In the genomic region with DNA sequence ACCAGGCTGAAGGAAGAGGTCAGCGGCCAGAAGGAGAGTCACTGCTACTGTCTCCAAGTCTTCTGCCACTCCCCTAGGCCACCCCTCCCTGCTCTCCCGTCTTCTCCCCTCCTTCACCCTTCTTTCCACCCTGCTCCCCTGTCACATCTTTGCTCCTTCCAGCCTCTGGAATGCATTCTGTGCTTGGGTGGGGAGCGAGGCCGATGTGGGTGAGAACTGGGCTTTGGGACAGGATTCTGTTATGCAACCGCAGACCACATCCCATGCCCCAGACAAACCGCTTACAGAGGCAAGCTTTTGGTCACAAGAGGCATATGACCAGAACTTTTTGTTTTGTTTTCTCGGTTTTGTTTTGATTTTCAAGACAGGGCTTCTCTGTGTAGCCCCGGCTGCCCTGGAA, we compare ENCODE assay signal across 12 mouse cellular contexts. TPM values are rescaled to one million over a fixed set of nuclear protein-coding genes. Genes with fewer than 3 reads are reported as not detected.
DNase-seq lines count a peak whose midpoint lies in the region; ATAC-seq and TF ChIP-seq lines count a peak whose summit lies in the region.
"Had no signal": no experiment of that assay in that cellular context is flagged by ENCODE, and none has a peak within 500 bp of the region (broad histone marks: within the 10 kb centered on the region; RNA-seq: fewer than 3 reads in every experiment).

No protein-coding gene starts in this region.

- DNase-seq in thymus, adult 2 months, result no peak
- no peak for DNase-seq in thymus, postnatal 25 days
- DNase-seq in gastrocnemius, postnatal 14 days, result peak; percentile 38
- DNase-seq in lung, postnatal 36 days, result peak; percentile 53
- DNase-seq in B cell, adult 2 months, result no peak
- no peak for DNase-seq in left cerebral cortex, adult 8-10 months (ENCODE audit: low spot score in 2 of 2)
- DNase-seq: layer of hippocampus, adult 9-11 months; liver had no signal

- WGBS in thymus, adult 2 months, result 4% methylated on average over 8 of the region's 8 CpGs
- 85% methylated on average over 8 of the region's 8 CpGs for WGBS in midbrain, embryonic 13.5 days

- peak overlapping the region; percentile 95 for H3K27ac ChIP-seq in thymus, adult 2 months (ENCODE audit: control insufficient read depth, insufficient read depth, low read length)
- H3K27ac ChIP-seq in midbrain, embryonic 13.5 days, result no peak overlapping the region
- H3K27ac ChIP-seq: embryonic facial prominence, embryonic 10.5 days; hindbrain, embryonic 15.5 days had no signal

- no peak for TF ChIP-seq CTCF in thymus, adult 2 months (IDR thresholded peaks at IDR 0.05; ENCODE audit: borderline replicate concordance, control insufficient read depth, extremely low read depth, insufficient read depth, low read length, poor library complexity)

- ATAC-seq in midbrain, embryonic 13.5 days, result no peak
- ATAC-seq: Patski had no signal

- intact Hi-C loops in gastrocnemius, postnatal 14 days (cut with DNase I; ENCODE audit: low total_unique reads), result no loop called here

- no peak overlapping the region for H3K4me2 ChIP-seq in midbrain, embryonic 13.5 days (replicated peaks)
- H3K4me2 ChIP-seq: hindbrain, embryonic 15.5 days had no signal

- no peak for TF ChIP-seq POLR2A in thymus, adult 2 months (IDR thresholded peaks at IDR 0.05; ENCODE audit: control insufficient read depth, extremely low read depth, insufficient read depth, low read length, poor library complexity)

- H3K9me3 ChIP-seq in midbrain, embryonic 13.5 days, result no peaks in the 10 kb centered on the region
- H3K9me3 ChIP-seq: embryonic facial prominence, embryonic 10.5 days; hindbrain, embryonic 15.5 days had no signal

- H3K4me3 ChIP-seq in thymus, adult 2 months (ENCODE audit: control insufficient read depth, insufficient read depth, low read length), result peak overlapping the region; percentile 14
- H3K4me3 ChIP-seq in midbrain, embryonic 13.5 days (replicated peaks), result no peak overlapping the region
- H3K4me3 ChIP-seq: embryonic facial prominence, embryonic 10.5 days; hindbrain, embryonic 15.5 days had no signal

- peaks cover 93% of the 10 kb centered on the region for H3K4me1 ChIP-seq in thymus, adult 2 months (replicated peaks; ENCODE audit: control insufficient read depth, insufficient read depth, low read length)
- H3K4me1 ChIP-seq in midbrain, embryonic 13.5 days (replicated peaks), result no peaks in the 10 kb centered on the region

- H3K9ac ChIP-seq in midbrain, embryonic 13.5 days (replicated peaks), result no peak overlapping the region
- H3K9ac ChIP-seq: hindbrain, embryonic 15.5 days had no signal

- no peaks in the 10 kb centered on the region for H3K36me3 ChIP-seq in thymus, adult 2 months (ENCODE audit: control insufficient read depth, insufficient read depth, low read length)
- H3K36me3 ChIP-seq in midbrain, embryonic 13.5 days, result no peaks in the 10 kb centered on the region
- H3K36me3 ChIP-seq: embryonic facial prominence, embryonic 10.5 days; hindbrain, embryonic 15.5 days had no signal

- no peaks in the 10 kb centered on the region for H3K27me3 ChIP-seq in thymus, adult 2 months (ENCODE audit: control insufficient read depth, insufficient read depth, low read length)
- no peaks in the 10 kb centered on the region for H3K27me3 ChIP-seq in midbrain, embryonic 13.5 days
- H3K27me3 ChIP-seq: hindbrain, embryonic 15.5 days; Patski had no signal

RNA-seq across cellular contexts. Expression of gene Endou, which starts 4.1 kb away (rescaled TPM):
- 276 and 294 TPM in 2 replicates for polyA plus RNA-seq in thymus, adult 2 months (2012; rRNA removed)
- total RNA-seq in gastrocnemius, postnatal 14 days (2021), result under 1 TPM; 0.49 to 0.60 TPM
- 1 to 10 TPM in 3 of 4 experiments, under 1 TPM in 1; 0.94 to 5.3 (median 3.3) TPM for total RNA-seq in left cerebral cortex, adult 8-10 months (2022)
- polyA plus RNA-seq in midbrain, embryonic 13.5 days (2015; fragmentation: Nextera tagmentation; extraction: Ambion mirVana), result 0.17 and 0.31 TPM in 2 replicates

RNA-seq across cellular contexts. Expression of gene Rpap3, which starts 21.4 kb away (rescaled TPM):
- polyA plus RNA-seq in thymus, adult 2 months (2012; rRNA removed), result 5.6 and 6.0 TPM in 2 replicates
- 10 to 100 TPM in 1 of 2 experiments, 1 to 10 TPM in 1; 9.4 to 10.4 TPM for total RNA-seq in gastrocnemius, postnatal 14 days (2021)
- total RNA-seq in left cerebral cortex, adult 8-10 months (2022), result 10 to 100 TPM; 29.6 to 32.8 (median 31.6) TPM
- polyA plus RNA-seq in midbrain, embryonic 13.5 days (2015; fragmentation: Nextera tagmentation; extraction: Ambion mirVana), result 32.8 and 37.0 TPM in 2 replicates

RNA-seq across cellular contexts. Expression of gene Rapgef3, which starts 40.7 kb away (rescaled TPM):
- 276 and 278 TPM in 2 replicates for polyA plus RNA-seq in thymus, adult 2 months (2012; rRNA removed)
- total RNA-seq in gastrocnemius, postnatal 14 days (2021), result 1 to 10 TPM; 6.2 to 9.7 TPM
- 10 to 100 TPM; 38.3 to 61.9 (median 47.0) TPM for total RNA-seq in left cerebral cortex, adult 8-10 months (2022)
- 7.2 and 9.0 TPM in 2 replicates for polyA plus RNA-seq in midbrain, embryonic 13.5 days (2015; fragmentation: Nextera tagmentation; extraction: Ambion mirVana)

RNA-seq across cellular contexts. Expression of gene Slc48a1, which starts 51.3 kb away (rescaled TPM):
- 62.1 and 62.8 TPM in 2 replicates for polyA plus RNA-seq in thymus, adult 2 months (2012; rRNA removed)
- 10 to 100 TPM; 39.9 to 40.3 TPM for total RNA-seq in gastrocnemius, postnatal 14 days (2021)
- 100 to 1,000 TPM; 149 to 181 (median 177) TPM for total RNA-seq in left cerebral cortex, adult 8-10 months (2022)
- polyA plus RNA-seq in midbrain, embryonic 13.5 days (2015; fragmentation: Nextera tagmentation; extraction: Ambion mirVana), result 48.0 and 59.8 TPM in 2 replicates

Comparison
In these comparisons a context has a peak if more than half of its experiments do, and no peak if none do; other contexts are left out.
1. DNase-seq: peak in gastrocnemius, postnatal 14 days (single experiment) and lung, postnatal 36 days (single experiment); none in thymus, adult 2 months (single experiment), thymus, postnatal 25 days (single experiment), B cell, adult 2 months (0 of 2) and left cerebral cortex, adult 8-10 months (0 of 2).